Mouse (Mus musculus) intestine, embryonic 15.5 days (tissue): ENCODE measurements around the gene Brd4. TPM values are rescaled to one million over a fixed set of nuclear protein-coding genes. Genes with fewer than 3 reads are reported as not detected.

Experiments used
- ATAC-seq: fragments of 200-750 bp; cut with Nextera tagmentation; 2 replicates; pipeline ENCODE4 v1.8.0; 2017; ENCODE audit warnings: moderate TSS enrichment, moderate library complexity
- H3K27ac ChIP-seq: fragments of 300-500 bp; sonication (generic); 2 replicates; pipeline ENCODE4 v1.5.1; 2015; ENCODE audit warnings: mild to moderate bottlenecking, inconsistent platforms
- H3K27me3 ChIP-seq: fragments of 300-500 bp; sonication (generic); replicated peaks from 2 replicates; pipeline ENCODE4 v1.6.1; 2015; ENCODE audit warnings: inconsistent platforms
- H3K36me3 ChIP-seq: fragments of 300-500 bp; sonication (generic); 2 replicates; pipeline ENCODE4 v1.6.1; 2015; ENCODE audit warnings: inconsistent platforms
- H3K4me1 ChIP-seq: fragments of 300-500 bp; sonication (generic); replicated peaks from 2 replicates; pipeline ENCODE4 v1.6.1; 2015; ENCODE audit warnings: inconsistent platforms
- H3K4me2 ChIP-seq: fragments of 300-500 bp; sonication (generic); replicated peaks from 2 replicates; pipeline ENCODE4 v1.6.1; 2015; ENCODE audit warnings: mild to moderate bottlenecking, inconsistent platforms
- H3K4me3 ChIP-seq: fragments of 300-500 bp; sonication (generic); replicated peaks from 2 replicates; pipeline ENCODE4 v1.5.1; 2015; ENCODE audit warnings: inconsistent platforms
- H3K9ac ChIP-seq: fragments of 300-500 bp; sonication (generic); 2 replicates; pipeline ENCODE4 v1.6.1; 2015; ENCODE audit warnings: inconsistent platforms
- H3K9me3 ChIP-seq: fragments of 300-500 bp; sonication (generic); 2 replicates; pipeline ENCODE4 v1.6.1; 2016; ENCODE audit warnings: inconsistent platforms
- WGBS: fragments of 180-500 bp; shearing (Covaris S2); methylation state at CpG from one replicate; pipeline ENCODE4 v1.1.7; 2015; 5-methylcytosine and 5-hydroxymethylcytosine counted together
- polyA plus RNA-seq: library from polyadenylated mRNA; unstranded; fragments of >200 nt; fragmentation: Nextera tagmentation; extraction: Ambion mirVana; gene quantifications from 2 replicates; pipeline ENCODE4 v1.2.1, GENCODE M21; 2015

The Brd4 gene
- polyA plus RNA-seq = 68.1 and 70.5 TPM in 2 replicates

DNA sequence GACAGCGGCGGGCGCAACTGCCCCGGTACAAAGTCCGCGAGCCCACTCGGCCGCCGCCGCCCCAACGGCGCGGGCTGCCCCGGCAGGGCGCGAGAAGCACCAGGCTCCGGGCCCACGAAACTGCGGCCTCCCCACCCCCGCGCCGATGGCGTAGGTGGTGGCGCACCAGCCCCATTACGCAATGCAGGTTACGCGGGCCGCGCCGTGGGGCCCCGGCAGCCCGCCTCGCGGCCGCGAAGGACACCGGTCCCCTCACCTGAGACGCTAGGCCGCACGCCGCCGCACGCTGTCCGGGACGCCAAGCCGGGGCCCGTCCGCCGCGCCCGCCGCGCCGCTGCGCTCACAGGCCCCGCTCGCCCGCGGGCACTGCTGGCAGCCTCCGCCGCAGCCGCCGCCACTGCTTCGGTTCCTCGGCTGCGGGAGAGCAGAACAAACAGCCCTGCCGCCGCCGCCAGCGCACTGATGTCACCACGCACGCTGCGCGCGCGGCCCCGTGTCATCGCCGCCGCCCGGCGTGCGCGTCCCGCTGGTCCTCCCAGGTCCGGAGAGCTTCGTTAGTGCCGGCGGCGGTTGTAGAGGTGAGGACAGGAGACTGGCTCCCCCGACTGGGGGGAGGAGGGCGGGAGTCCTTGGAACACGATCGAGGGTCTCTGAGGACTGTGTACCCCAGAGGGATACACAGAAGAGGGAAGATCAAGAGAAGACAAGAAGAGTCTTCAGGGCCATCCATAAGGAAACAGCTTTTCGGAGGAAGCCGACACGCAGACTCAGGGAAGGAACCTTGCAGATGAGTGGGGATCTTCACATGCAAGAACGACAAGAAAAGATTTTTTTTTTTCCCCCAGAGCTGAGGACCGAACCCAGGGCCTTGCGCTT is at the start of gene Brd4:
TSS of gene Brd4 (minus strand) at position 461 of the 876 bp plus-strand sequence.
- peak within 1 kb of the TSS; percentile 98 for H3K9ac ChIP-seq
- H3K4me3 ChIP-seq = peak within 1 kb of the TSS; percentile 92
- no peaks in the 10 kb centered on the region for H3K27me3 ChIP-seq
- H3K4me1 ChIP-seq = peaks cover 11% of the 10 kb centered on the region
- H3K9me3 ChIP-seq = no peaks in the 10 kb centered on the region
- H3K36me3 ChIP-seq = no peaks in the 10 kb centered on the region
- WGBS = under 1% methylated on average over 98 of the region's 100 CpGs
- peak within 1 kb of the TSS; percentile 100 for H3K27ac ChIP-seq
- peak; percentile 94 for ATAC-seq
- peak within 1 kb of the TSS; percentile 75 for H3K4me2 ChIP-seq

- Histone ChIP-seq H3K36me3 (peaks cover 59% of the 10 kb centered on the region), H3K4me2 (no peak overlapping the region), H3K4me1 (no peaks in the 10 kb centered on the region), H3K4me3 (no peak overlapping the region), H3K27me3 (no peaks in the 10 kb centered on the region), H3K9ac (no peak overlapping the region), H3K9me3 (no peaks in the 10 kb centered on the region), H3K27ac (no peak overlapping the region)
- ATAC-seq = peak; percentile 58
- 72% methylated on average over 31 of the region's 31 CpGs for WGBS
These were observed 49.3 kb upstream of the Brd4 start for GRCm38 (mm10) chr17:32333675-32334303.

DNA sequence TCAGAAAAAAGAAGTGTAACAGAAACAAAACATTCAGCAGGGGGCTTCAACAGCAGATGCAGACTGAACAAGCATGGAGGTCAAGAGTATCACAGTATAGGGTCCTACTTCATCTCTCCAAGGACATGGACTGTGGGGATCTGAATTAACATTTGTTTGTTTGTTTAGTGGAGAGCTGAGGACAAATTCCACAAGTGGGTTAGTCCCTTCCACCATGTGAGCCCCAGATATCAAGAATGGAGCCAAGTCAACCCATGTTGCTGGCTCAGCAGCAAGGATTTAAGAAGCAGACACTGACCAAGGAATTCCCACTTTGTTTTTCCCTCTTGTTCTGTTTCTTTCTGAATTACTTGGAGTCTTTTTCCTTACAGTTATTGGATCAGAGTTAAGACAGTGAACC is 43.0 kb upstream of the Brd4 start:
- no peak overlapping the region for H3K4me2 ChIP-seq
- no peaks in the 10 kb centered on the region for H3K9me3 ChIP-seq
- H3K27me3 ChIP-seq = no peaks in the 10 kb centered on the region
- H3K4me3 ChIP-seq = no peak overlapping the region
- no peaks in the 10 kb centered on the region for H3K4me1 ChIP-seq
- no peak overlapping the region for H3K27ac ChIP-seq
- peaks cover 14% of the 10 kb centered on the region for H3K36me3 ChIP-seq
- no peak overlapping the region for H3K9ac ChIP-seq
- ATAC-seq = no peak

GRCm38 (mm10) chr17:32322809-32323208 is 38.3 kb upstream of the Brd4 start:
- WGBS = 94% methylated on average over 1 of the region's 1 CpGs
- H3K36me3 ChIP-seq = peaks cover 6% of the 10 kb centered on the region; the same call in 1 of the 2 replicates
- H3K4me3 ChIP-seq = no peak overlapping the region

DNA sequence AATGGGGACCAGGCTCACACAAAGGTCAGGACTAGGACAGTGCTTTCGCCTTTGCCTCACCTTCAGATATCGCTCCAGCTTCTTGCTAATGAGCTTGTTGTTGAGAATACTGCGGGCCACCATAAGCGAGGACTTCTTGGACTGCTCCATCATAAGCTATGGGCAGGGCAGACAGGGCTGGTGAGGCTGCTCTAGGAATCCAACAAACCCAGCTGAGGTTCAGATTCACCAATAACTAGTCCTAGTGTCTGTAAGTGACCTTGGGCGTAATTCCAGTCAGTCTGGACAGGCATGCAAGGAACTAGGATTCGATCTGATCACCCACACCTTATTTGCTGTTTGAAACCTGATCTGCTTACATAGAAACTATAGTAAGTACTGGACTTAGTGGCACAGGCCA is 37.3 kb upstream of the Brd4 start:
- Histone ChIP-seq H3K4me3 (peak overlapping the region; percentile 69), H3K9ac (peak overlapping the region; percentile 83), H3K9me3 (no peaks in the 10 kb centered on the region), H3K27ac (peak overlapping the region; percentile 91), H3K4me2 (peak overlapping the region; percentile 77), H3K4me1 (peaks cover 9% of the 10 kb centered on the region), H3K36me3 (peaks cover 10% of the 10 kb centered on the region), H3K27me3 (no peaks in the 10 kb centered on the region)
- no peak; the same call in 1 of the 2 replicates for ATAC-seq
- 24% methylated on average over 6 of the region's 6 CpGs for WGBS

More at GRCm38 (mm10) chr17:32322809-32323208, 38.3 kb upstream of the Brd4 start:
- Histone ChIP-seq H3K9me3 (no peaks in the 10 kb centered on the region), H3K27ac (no peak overlapping the region), H3K4me1 (peaks cover 9% of the 10 kb centered on the region), H3K9ac (no peak overlapping the region), H3K4me2 (no peak overlapping the region), H3K27me3 (no peaks in the 10 kb centered on the region)
- no peak for ATAC-seq

GRCm38 (mm10) chr17:32321390-32321734 is 36.8 kb upstream of the Brd4 start:
- Histone ChIP-seq H3K4me2 (peak overlapping the region; percentile 77), H3K9ac (peak overlapping the region; percentile 83), H3K4me1 (peaks cover 9% of the 10 kb centered on the region), H3K9me3 (no peaks in the 10 kb centered on the region), H3K27me3 (no peaks in the 10 kb centered on the region), H3K36me3 (peaks cover 15% of the 10 kb centered on the region), H3K4me3 (peak overlapping the region; percentile 69), H3K27ac (peak overlapping the region; percentile 91)
- 0% methylated on average over 23 of the region's 23 CpGs for WGBS
- ATAC-seq = peak; percentile 78

DNA sequence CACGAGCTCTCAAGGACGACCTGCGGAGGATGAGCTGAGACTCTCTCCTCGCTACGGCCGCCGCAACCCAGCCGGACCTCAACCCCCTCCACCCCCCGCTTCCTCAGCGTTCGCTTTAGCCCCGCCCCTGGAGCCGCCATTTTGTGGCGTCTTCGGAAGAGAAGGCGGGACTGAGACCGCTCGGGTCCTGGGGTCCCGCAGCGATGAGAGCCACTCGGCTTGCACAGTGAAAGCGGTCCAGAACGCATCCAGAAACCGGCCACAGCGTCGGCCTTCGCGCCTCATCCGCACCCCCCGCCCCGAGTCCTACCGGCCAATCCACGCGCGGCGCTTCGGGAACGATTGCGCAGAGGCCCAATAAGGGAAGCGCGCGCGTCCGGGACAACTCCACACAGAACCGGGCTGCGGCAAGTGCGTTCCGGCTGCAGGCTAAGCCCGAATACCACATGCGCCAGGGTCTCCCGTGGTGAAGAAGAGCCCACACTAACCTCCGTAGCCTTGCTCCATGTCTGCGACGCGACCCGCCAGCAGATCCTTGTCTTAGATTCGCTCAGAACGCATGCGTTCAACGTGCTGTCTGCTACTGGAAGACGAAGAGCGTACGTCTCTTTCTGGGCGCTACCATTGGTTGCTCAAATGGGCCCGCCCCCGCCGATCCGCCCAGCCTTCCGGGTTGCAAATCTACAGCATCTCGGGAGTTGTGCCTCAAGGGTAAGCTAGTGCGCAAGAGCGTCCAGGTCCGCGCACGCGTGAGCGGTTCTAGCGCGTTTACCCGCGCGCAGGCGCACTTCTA is 36.3 kb upstream of the Brd4 start, which contains the start of gene Akap8:
TSS of gene Akap8 (minus strand) at position 642 of the 793 bp plus-strand sequence.
- no peaks in the 10 kb centered on the region for H3K9me3 ChIP-seq

GRCm38 (mm10) chr17:32319950-32320349 is 35.4 kb upstream of the Brd4 start:
- WGBS = under 1% methylated on average over 7 of the region's 7 CpGs

More for the DNA sequence above, 36.3 kb upstream of the Brd4 start, which contains the start of gene Akap8:
- WGBS = under 1% methylated on average over 83 of the region's 83 CpGs
- H3K4me3 ChIP-seq = peak within 1 kb of the TSS; percentile 69
- H3K36me3 ChIP-seq = peaks cover 20% of the 10 kb centered on the region
- ATAC-seq = peak; percentile 98
- no peaks in the 10 kb centered on the region for H3K27me3 ChIP-seq
- peak within 1 kb of the TSS; percentile 98 for H3K27ac ChIP-seq
- peak within 1 kb of the TSS; percentile 83 for H3K9ac ChIP-seq
- peaks cover 9% of the 10 kb centered on the region for H3K4me1 ChIP-seq
- H3K4me2 ChIP-seq = peak within 1 kb of the TSS; percentile 77

GRCm38 (mm10) chr17:32317708-32318107 is 33.2 kb upstream of the Brd4 start:
- Histone ChIP-seq H3K36me3 (peaks cover 48% of the 10 kb centered on the region), H3K27ac (no peak overlapping the region), H3K4me2 (no peak overlapping the region), H3K9me3 (no peaks in the 10 kb centered on the region), H3K9ac (no peak overlapping the region), H3K4me1 (peaks cover 9% of the 10 kb centered on the region), H3K27me3 (no peaks in the 10 kb centered on the region), H3K4me3 (no peak overlapping the region)
- WGBS = 89% methylated on average over 3 of the region's 3 CpGs
- ATAC-seq = no peak

More at GRCm38 (mm10) chr17:32319950-32320349, 35.4 kb upstream of the Brd4 start:
- H3K9me3 ChIP-seq = no peaks in the 10 kb centered on the region
- H3K27ac ChIP-seq = peak overlapping the region; percentile 98
- H3K9ac ChIP-seq = peak overlapping the region; percentile 79
- no peak for ATAC-seq
- peak overlapping the region; percentile 69 for H3K4me3 ChIP-seq
- H3K4me2 ChIP-seq = peak overlapping the region; percentile 77
- peaks cover 29% of the 10 kb centered on the region for H3K36me3 ChIP-seq
- H3K27me3 ChIP-seq = no peaks in the 10 kb centered on the region
- H3K4me1 ChIP-seq = peaks cover 9% of the 10 kb centered on the region

- H3K4me1 ChIP-seq = peaks cover 9% of the 10 kb centered on the region
- no peak overlapping the region for H3K9ac ChIP-seq
- H3K4me2 ChIP-seq = no peak overlapping the region
- no peak overlapping the region for H3K27ac ChIP-seq
- ATAC-seq = no peak
- no peak overlapping the region for H3K4me3 ChIP-seq
- H3K36me3 ChIP-seq = peaks cover 55% of the 10 kb centered on the region
- no peaks in the 10 kb centered on the region for H3K9me3 ChIP-seq
- WGBS = 92% methylated on average over 8 of the region's 8 CpGs
- H3K27me3 ChIP-seq = no peaks in the 10 kb centered on the region
These were observed 32.5 kb upstream of the Brd4 start for GRCm38 (mm10) chr17:32317032-32317431.

- WGBS = 92% methylated on average over 5 of the region's 5 CpGs
- no peak for ATAC-seq
- Histone ChIP-seq H3K4me2 (no peak overlapping the region), H3K4me3 (no peak overlapping the region), H3K4me1 (peaks cover 9% of the 10 kb centered on the region; the same call in 1 of the 2 replicates), H3K36me3 (peaks cover 67% of the 10 kb centered on the region), H3K9ac (no peak overlapping the region), H3K27ac (no peak overlapping the region), H3K27me3 (no peaks in the 10 kb centered on the region), H3K9me3 (no peaks in the 10 kb centered on the region)
These were observed 31.0 kb upstream of the Brd4 start for GRCm38 (mm10) chr17:32315560-32315959.

DNA sequence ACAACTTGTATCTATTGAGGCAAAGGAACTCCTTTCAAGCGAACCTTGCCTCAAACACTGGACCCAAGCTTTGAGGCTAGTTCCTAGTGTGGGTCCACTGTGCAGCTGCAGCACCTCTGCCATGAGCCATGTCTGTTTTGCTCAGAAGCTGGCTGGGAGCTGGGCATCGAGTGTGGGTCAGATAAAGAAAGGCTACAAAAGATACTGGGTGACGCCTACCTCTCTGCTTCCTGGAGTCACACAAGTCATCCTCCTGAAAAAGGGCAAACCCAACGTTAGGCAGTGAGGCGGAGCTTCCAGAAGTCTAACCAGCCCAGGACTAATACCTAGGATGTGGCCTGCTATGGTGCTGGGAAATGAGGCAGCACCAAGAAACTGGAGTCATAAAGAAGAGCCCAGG is 29.4 kb upstream of the Brd4 start:
- peaks cover 4% of the 10 kb centered on the region; the same call in 1 of the 2 replicates for H3K4me1 ChIP-seq
- 74% methylated on average over 5 of the region's 5 CpGs for WGBS
- H3K4me2 ChIP-seq = no peak overlapping the region
- no peak for ATAC-seq
- H3K4me3 ChIP-seq = no peak overlapping the region
- no peak overlapping the region for H3K9ac ChIP-seq
- H3K36me3 ChIP-seq = peaks cover 82% of the 10 kb centered on the region
- no peaks in the 10 kb centered on the region for H3K27me3 ChIP-seq
- H3K9me3 ChIP-seq = no peaks in the 10 kb centered on the region
- H3K27ac ChIP-seq = no peak overlapping the region
